Mouse (Mus musculus) layer of hippocampus, adult 9-10 months (tissue): ENCODE measurements at regions not wholly inside any gene's neighbourhood (a gene's known extent, or its start where the extent isn't known, plus 50 kb on each side); places are given as distances from the start of the nearest gene placed in this dataset.

Source experiments
- DNase-seq: peaks from one replicate; pipeline ENCODE4 v3.0.0; 2022; ENCODE audit warnings: low spot score

GRCm38 (mm10) chr13:91274131-91274530, 50.4 kb upstream of the Atg10 start:
- DNase-seq = no peak

- no peak for DNase-seq
These were observed 50.8 kb upstream of the Atg10 start for GRCm38 (mm10) chr13:91274615-91275014.

- DNase-seq = no peak
These were observed 55.7 kb upstream of the Atg10 start for GRCm38 (mm10) chr13:91279487-91279886.

GRCm38 (mm10) chr13:91295552-91296170, 71.9 kb upstream of the Atg10 start:
- DNase-seq = no peak

DNA sequence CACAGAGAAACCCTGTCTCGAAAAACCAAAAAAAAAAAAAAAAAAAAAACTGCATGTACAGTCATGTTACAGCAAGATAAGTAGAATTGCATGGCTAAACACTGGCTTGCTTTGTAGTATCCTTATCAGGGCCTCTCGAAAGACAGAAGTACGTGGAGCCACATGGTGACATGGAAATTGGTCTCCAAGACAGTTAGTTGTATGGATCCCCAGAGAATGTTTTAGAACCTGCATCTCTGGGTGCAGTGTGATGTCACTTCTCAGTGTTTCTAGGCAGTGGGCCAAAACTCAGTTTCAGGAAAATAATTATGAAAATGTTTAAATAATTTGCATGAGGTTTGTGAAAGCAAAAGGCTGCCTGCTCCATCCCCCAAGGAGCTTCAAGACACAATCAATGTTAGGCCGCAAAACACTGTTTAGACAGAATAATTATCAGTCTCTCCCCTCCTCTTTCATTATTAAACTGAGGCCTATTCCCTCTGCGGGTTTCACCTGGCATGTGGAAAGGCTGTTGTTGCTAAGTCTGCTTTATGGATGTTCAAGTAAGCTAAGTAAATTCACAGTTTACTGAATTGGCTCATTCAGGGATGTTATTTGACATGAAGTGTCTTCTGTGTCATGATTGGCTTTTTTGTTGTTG, 72.9 kb upstream of the Atg10 start:
- DNase-seq = no peak

DNA sequence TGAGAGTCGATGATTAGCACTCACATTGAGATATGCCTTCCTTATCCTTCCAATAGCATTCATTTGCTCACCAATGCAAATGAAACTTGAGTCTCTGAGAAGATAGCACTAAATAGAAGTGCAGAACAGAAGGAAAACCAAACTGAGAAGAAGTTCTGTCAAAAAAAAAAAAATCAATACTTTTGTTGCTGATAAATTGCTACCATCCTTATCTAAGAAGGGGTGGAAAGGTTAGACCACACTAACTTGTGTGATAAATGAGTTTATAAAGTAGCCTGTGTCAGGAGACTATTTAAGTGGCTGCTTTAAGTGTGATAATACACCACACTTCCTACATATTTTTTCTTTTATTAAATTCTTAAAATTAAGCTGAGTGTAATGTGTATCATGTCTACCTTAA, 78.1 kb upstream of the Atg10 start:
- no peak for DNase-seq

GRCm38 (mm10) chr13:91305697-91306405, 82.1 kb upstream of the Atg10 start:
- peak; percentile 16 for DNase-seq

DNA sequence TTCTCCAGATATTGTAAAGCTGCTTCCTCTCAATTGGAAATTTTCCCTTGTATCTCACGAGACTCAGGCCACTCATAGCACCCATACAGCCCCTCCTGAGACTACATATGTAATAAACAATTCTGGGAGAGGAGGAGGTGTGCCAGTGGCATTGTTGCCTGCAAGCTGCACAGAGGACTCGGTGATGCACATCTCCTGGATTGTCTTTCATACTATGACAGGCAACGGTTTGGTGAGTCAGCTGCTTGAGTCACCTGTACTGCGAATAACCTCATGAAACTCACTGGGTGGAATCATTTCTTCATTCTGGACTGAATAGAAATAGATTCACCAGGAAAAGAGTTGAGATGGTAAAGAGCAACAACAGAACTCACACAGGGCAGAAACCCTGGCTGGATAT, 82.8 kb upstream of the Atg10 start:
- DNase-seq = no peak

DNA sequence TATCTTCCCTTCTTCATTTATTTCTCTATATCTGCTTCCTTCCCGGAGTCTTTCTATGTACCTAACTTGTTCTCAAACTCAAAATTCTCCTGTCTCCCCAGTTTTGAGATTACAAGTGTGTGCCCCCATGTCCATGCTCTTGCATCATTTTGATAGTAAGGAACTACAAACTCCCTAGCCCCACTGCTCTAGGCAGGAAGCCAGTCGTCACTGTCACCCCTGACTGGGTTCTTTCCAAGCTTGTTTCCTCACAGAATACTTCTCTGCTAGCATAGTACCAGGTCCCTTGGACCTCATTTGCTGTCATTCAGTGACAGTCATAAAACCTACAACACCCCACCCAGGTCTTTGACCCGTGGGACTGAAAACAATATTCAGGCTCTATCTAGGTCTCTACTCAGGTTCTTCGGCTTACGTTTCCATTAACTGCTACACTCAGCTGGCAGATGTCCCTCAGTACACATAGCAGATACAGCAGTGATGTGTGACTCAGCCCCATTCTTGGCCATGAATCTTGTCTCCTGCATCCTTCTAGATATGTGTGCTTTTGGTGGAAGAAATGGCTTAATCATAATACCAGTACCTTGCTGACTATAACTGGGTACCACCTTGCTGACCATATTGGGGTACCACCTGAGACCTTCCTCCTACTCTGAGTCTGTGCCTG, 89.3 kb upstream of the Atg10 start:
- DNase-seq = no peak

GRCm38 (mm10) chr13:91322331-91322730, 98.6 kb upstream of the Atg10 start:
- DNase-seq = no peak

DNA sequence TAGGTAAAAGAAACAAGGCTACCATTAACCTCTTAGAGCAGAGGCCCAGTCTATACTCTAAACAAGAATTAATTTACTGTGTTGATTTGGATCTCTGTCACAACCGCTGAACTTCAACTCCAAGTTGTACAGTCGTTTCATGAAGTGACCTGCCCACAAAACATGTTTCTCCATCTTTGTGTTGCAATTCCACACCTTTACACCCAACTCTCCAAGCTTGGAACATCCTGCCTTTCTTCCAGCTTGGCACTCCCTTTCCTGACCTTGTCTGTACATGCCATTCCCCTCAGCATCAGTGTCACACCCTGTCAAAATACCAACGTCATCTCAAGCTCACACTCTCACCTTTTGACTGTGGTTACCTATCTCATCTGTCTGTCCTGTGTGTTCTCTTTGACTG, 103.1 kb upstream of the Atg10 start:
- no peak for DNase-seq

- DNase-seq = no peak
These were observed 110.5 kb upstream of the Atg10 start for GRCm38 (mm10) chr13:91334283-91334682.

- DNase-seq = no peak
These were observed 115.9 kb upstream of the Ssbp2 start for GRCm38 (mm10) chr13:91344139-91344538.

- DNase-seq = no peak
These were observed 111.5 kb upstream of the Ssbp2 start for GRCm38 (mm10) chr13:91348489-91349083.

DNA sequence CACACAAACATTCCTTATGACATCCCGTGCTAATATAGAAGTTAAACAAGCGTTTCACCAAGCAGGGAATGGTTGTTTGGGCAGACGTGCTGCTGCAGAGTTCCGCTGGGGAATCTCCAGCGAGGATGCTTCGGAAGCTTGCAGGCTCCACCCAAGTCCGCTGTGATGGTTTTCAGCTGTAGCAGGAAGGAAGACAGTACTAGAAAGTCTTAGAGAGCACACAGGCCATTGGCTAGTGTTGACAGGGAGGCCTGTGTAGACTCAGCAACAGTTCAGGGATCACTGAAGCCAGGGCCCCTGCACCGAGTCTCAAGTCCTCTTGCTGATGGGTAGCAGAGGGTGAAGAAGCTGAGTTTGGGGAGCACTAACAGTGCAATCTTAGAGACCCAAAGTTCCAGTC, 107.8 kb upstream of the Ssbp2 start:
- no peak for DNase-seq

DNA sequence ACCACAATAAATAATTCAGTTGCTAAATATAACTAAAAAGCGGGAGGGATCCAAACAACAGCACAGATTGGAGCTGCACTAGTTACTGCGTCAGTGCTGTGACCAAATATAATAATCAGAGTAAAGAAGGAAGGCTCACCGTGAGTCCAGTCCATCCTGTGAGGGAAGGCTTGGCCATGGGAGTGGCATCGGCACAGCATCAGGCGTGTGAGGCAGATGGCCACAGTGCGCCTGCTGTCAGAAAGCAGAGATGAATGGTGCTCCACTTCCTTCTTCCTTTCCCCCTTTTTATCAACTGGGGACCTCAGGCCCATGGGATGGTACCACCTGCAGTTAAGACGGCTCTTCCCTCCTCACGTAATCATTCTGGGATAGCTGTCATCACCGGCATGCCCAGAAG, 103.6 kb upstream of the Ssbp2 start:
- no peak for DNase-seq

DNA sequence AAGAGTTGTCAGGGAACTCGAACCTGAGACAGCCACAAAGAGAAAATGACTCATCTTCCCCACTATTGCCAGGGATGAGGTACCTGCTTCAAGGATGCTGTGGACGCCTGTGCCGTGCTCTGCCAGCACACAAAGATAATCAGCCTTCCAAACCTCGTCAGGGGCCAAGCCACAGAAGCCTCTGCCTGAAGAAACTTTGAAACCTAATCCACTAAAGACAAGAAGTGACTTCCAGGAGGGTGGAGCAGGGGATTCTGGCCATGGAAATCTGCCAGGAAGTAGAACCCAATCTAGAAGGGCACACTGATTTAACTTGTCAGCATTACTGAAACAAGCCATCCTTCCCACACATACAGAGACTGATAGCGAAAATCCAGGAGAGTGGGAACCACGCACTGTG, 100.0 kb upstream of the Ssbp2 start:
- no peak for DNase-seq

DNA sequence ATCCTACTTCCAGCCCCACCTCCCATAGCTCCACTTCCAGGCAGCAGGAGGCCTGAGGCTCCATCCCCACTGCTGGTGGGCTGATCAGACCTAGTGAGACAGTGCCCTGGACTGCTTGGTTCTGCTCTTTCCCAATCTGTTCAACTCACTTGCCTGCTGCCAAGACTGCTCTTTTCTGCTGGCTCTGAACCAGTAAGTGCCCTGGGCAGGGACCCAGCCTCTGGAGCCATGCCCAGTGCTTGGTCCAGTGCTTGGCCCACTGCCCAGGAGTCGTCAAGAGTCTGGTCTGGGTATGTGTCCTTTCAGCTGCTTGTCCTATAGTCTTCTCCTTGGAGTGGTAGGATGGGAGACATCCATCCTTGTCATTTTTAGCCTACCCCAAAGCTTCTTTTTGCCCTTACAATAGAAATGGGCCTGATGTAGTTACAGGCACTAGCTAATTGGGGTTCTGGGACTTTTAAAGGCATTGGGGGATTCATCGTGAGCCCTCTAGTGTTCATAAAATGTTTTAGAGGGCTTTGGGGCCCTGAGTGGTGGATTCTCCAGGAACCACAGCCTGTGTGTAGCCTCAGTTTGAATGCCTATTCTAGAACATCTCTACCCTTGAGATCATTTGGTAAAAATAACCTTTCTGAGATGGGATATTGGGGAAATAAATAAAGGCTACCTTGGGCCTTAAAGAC, 94.7 kb upstream of the Ssbp2 start:
- DNase-seq = peak; percentile 67

- no peak for DNase-seq
These were observed 93.5 kb upstream of the Ssbp2 start for GRCm38 (mm10) chr13:91366540-91366939.

DNA sequence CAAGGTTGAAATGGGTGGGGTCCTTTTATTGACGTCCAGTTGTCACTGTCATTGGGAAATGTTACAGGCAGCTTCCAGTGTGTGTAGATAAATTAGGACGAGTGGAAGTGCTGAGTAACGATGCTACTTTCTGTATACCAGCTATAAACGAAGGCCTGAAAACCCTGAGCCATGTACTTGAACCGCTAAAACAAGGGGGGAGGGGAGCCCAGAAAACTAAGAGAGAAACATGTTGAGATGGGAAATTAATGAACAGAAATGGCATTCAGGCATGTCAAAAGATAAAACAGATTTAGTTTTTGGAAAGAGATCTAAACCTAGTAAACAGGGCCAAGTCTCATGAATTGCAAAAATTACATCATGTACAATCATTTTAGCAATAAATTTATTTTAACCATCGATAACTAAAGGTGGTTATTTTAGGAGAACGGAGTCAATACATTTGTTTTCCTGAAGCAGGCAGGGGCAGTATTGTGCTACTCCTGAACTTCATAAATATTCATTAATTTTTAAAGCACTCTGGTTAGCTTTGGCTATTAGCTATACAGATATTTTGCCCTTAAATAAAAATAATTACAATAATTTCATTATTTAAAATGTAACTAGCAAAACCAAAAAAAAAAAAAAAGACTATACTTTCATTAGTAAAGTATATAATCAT, 92.1 kb upstream of the Ssbp2 start:
- DNase-seq = no peak

DNA sequence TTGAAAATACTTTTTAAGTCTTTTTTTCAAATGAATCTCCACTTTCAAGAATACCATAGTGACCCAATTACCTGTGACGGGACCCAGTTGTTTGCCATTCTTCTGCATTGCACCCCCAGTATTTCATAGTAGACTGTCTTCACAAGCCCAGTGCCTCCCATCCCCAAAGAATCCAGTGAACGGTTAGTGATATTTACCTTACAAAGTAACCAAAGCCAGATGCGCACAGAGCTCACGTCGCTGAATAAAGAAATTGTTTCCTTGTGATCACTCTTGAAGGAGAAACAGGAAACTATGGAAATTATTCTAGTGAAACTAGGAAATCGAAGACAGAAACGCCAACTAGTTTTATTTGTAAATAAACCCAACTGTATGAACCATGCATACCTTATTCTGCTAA, 91.4 kb upstream of the Ssbp2 start:
- no peak for DNase-seq
